Mouse (Mus musculus) myocyte (in vitro differentiated cells): Measurements from ENCODE around the gene Ndufaf7.

Source experiments
- CEBPB ChIP-seq: IDR thresholded peaks from 2 replicates; pipeline ENCODE4 v1.6.1; 2011; ENCODE audit warnings: mild to moderate bottlenecking, moderate library complexity; ENCODE audit not compliant: poor library complexity, insufficient read depth, severe bottlenecking
- E2F4 ChIP-seq: IDR thresholded peaks from one replicate; pipeline ENCODE4 v1.6.1; 2011; ENCODE audit warnings: mild to moderate bottlenecking, control low read depth, moderate library complexity; ENCODE audit not compliant: insufficient read depth
- MAX ChIP-seq: IDR thresholded peaks from one replicate; pipeline ENCODE4 v1.6.1; 2011; ENCODE audit warnings: low read depth, mild to moderate bottlenecking, control low read depth
- MYOD1 ChIP-seq, 3 experiments: IDR thresholded peaks; one replicate each; pipeline ENCODE4 v1.6.1; 2011; ENCODE audit warnings: control low read depth in 2 of 3, low read depth in 2 of 3, mild to moderate bottlenecking in 2 of 3, moderate library complexity in 1 of 3; ENCODE audit not compliant: insufficient read length in 2 of 3, control insufficient read depth in 1 of 3
- POLR2A ChIP-seq: IDR thresholded peaks from one replicate; pipeline ENCODE4 v1.6.1; 2011; ENCODE audit warnings: low read depth, mild to moderate bottlenecking, control low read depth, moderate library complexity; ENCODE audit not compliant: insufficient read length
- POLR2AphosphoS2 ChIP-seq: IDR thresholded peaks from one replicate; pipeline ENCODE4 v1.6.1; 2011; ENCODE audit warnings: low read depth, control low read depth; ENCODE audit not compliant: insufficient read length
- TCF12 ChIP-seq: IDR thresholded peaks from one replicate; pipeline ENCODE4 v1.6.1; 2011; ENCODE audit warnings: mild to moderate bottlenecking, control low read depth; ENCODE audit not compliant: poor library complexity, insufficient read depth, severe bottlenecking
- USF1 ChIP-seq: IDR thresholded peaks from one replicate; pipeline ENCODE4 v1.6.1; 2011; ENCODE audit warnings: low read depth, mild to moderate bottlenecking, control low read depth, moderate library complexity

- TF ChIP-seq E2F4 (no peak), POLR2A (no peak), CEBPB (no peak), POLR2AphosphoS2 (no peak), MAX (no peak), USF1 (no peak), TCF12 (no peak), MYOD1 (IDR thresholded peaks at IDR 0.05; ENCODE audit: control insufficient read depth in 1 of 3, insufficient read length in 2 of 3, low read depth in 2 of 3) (no peak)
These were observed 30.0 kb upstream of the Ndufaf7 start, which contains the start of gene Sult6b1 for GRCm38 (mm10) chr17:78906892-78907291.
